Mouse (Mus musculus) C2C12 (cell line): Measurements from ENCODE around the gene Rptor.

ENCODE experiments used
- CTCF ChIP-seq: IDR thresholded peaks from one replicate; pipeline ENCODE4 v1.5.1; 2011; ENCODE audit not compliant: control insufficient read depth, insufficient read depth, insufficient read length
- FOSL1 ChIP-seq: IDR thresholded peaks from one replicate; pipeline ENCODE4 v1.8.0; 2011; ENCODE audit warnings: mild to moderate bottlenecking, low read length; ENCODE audit not compliant: poor library complexity, insufficient read depth, severe bottlenecking
- MAX ChIP-seq: IDR thresholded peaks from one replicate; pipeline ENCODE4 v1.6.1; 2011; ENCODE audit warnings: mild to moderate bottlenecking, control low read depth
- MYOD1 ChIP-seq: IDR thresholded peaks from one replicate; pipeline ENCODE4 v1.6.1; 2011; ENCODE audit warnings: low read depth; ENCODE audit not compliant: control insufficient read depth, insufficient read length
- MYOG ChIP-seq: IDR thresholded peaks from one replicate; pipeline ENCODE4 v1.6.1; 2011; ENCODE audit not compliant: control insufficient read depth, insufficient read length; ENCODE audit errors: extremely low read depth

GRCm38 (mm10) chr11:119839411-119840342 is 237.0 kb downstream of the Rptor start:
- TF ChIP-seq MYOD1 (no peak), FOSL1 (no peak), CTCF (no peak), MYOG (no peak), MAX (no peak)
